In the genomic region with DNA sequence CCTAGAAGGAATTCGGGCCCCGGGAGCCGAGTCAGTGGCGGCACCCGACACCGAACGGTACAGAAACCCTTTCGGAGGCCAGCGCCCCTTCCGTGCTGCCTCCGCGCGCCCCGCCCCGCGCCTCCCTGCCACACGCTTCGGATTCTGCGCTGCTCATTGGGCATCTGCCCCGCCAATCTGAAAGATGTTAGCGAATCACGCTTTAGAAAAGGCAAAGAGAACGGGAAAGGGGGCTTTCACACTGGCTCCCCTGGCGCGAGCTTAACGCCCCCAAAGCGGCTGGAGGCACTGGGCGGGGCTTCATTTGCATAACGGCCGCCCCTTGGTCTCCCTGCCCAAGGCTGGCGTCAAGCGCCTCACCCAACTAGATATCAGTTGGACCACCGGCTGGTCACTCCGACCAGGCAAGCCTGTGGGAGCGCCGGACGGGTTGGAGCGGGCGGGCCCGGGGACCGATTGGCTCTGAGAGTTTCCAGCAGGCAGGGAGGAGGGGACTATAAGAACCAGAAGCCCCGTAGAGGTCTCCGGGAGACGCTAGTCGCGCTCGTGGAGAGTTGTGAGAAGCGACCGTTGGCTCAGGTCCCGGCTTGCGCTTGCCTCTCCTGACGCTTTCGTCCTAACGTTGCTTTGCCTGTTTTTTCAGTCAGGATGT, we compare ENCODE assay signal across 8 mouse cellular contexts. TPM values are rescaled to one million over a fixed set of nuclear protein-coding genes. Genes with fewer than 3 reads are reported as not detected.
DNase-seq lines count a peak whose midpoint lies in the region; ATAC-seq lines count a peak whose summit lies in the region.

A gene (plus strand): TSS at position 291 of the 652 bp plus-strand sequence.

- peaks cover 21% of the 10 kb centered on the region for H3K4me1 ChIP-seq in heart, embryonic 10.5 days
- H3K4me1 ChIP-seq in kidney, embryonic 15.5 days = peaks cover 26% of the 10 kb centered on the region

- DNase-seq in B cell, adult 2 months = peak; percentile 96 to 97
- peak; percentile 99 for DNase-seq in brain, adult 2 months (ENCODE audit: low read depth, low spot score)
- peak; percentile 100 for DNase-seq in heart, embryonic 10.5 days (ENCODE audit: low spot score)
- peak; percentile 96 for DNase-seq in liver
- peak; percentile 97 for DNase-seq in spleen, postnatal 4 days (ENCODE audit: low spot score in 2 of 2)

- ATAC-seq in erythroblast, adult 5-6 weeks (replicated peaks; ENCODE audit: low FRiP score, poor library complexity, severe bottlenecking) = peak; percentile 92
- ATAC-seq in kidney, embryonic 15.5 days (replicated peaks; ENCODE audit: low FRiP score) = peak; percentile 99
- peak; percentile 89 for ATAC-seq in monocyte, adult 5-6 weeks (replicated peaks; ENCODE audit: insufficient number of reproducible peaks, low FRiP score, low TSS enrichment, poor library complexity, severe bottlenecking)

- peak within 1 kb of the TSS; percentile 67 for H3K4me3 ChIP-seq in heart, embryonic 10.5 days
- H3K4me3 ChIP-seq in kidney, embryonic 15.5 days (replicated peaks) = peak within 1 kb of the TSS; percentile 78

- peak within 1 kb of the TSS; percentile 90 for H3K27ac ChIP-seq in heart, embryonic 10.5 days
- peak within 1 kb of the TSS; percentile 97 for H3K27ac ChIP-seq in kidney, embryonic 15.5 days

- no peaks in the 10 kb centered on the region for H3K9me3 ChIP-seq in heart, embryonic 10.5 days
- H3K9me3 ChIP-seq in kidney, embryonic 15.5 days (replicated peaks) = no peaks in the 10 kb centered on the region

- WGBS in heart, embryonic 10.5 days = under 1% methylated on average over 54 of the region's 54 CpGs
- under 1% methylated on average over 54 of the region's 54 CpGs for WGBS in kidney, embryonic 15.5 days

- H3K27me3 ChIP-seq in heart, embryonic 10.5 days (ENCODE audit: insufficient read depth, poor library complexity, severe bottlenecking) = peaks cover 34% of the 10 kb centered on the region
- peaks cover 41% of the 10 kb centered on the region for H3K27me3 ChIP-seq in kidney, embryonic 15.5 days

- peak within 1 kb of the TSS; percentile 94 for H3K4me2 ChIP-seq in kidney, embryonic 15.5 days

- H3K9ac ChIP-seq in kidney, embryonic 15.5 days = peak within 1 kb of the TSS; percentile 66

- H3K36me3 ChIP-seq in heart, embryonic 10.5 days = no peaks in the 10 kb centered on the region
- H3K36me3 ChIP-seq in kidney, embryonic 15.5 days = no peaks in the 10 kb centered on the region

RNA-seq across cellular contexts. Expression of the gene that starts here (rescaled TPM):
- total RNA-seq in erythroblast, adult 5-6 weeks (2015; ENCODE audit: low replicate concordance) = 0.42 and 4.4 TPM in 2 replicates
- total RNA-seq in erythroblast, adult 5-6 weeks (2017; ENCODE audit: low replicate concordance) = 0.68 and 1.8 TPM in 2 replicates
- polyA plus RNA-seq in heart, embryonic 10.5 days (2016; fragmentation: Nextera tagmentation; extraction: Ambion mirVana) = 14.4 and 24.4 TPM in 2 replicates
- 9.3 and 10.3 TPM in 2 replicates for polyA plus RNA-seq in kidney, embryonic 15.5 days (2015; fragmentation: Nextera tagmentation; extraction: Ambion mirVana)
- 9.5 to 14.7 TPM (median 11.9 TPM) in 3 replicates for total RNA-seq in monocyte, adult 5-6 weeks (2017)

Comparison
In these comparisons a context has a peak if more than half of its experiments do, and no peak if none do; other contexts are left out.
1. Peak in every context shown above with its lines: DNase-seq, ATAC-seq, H3K4me3 ChIP-seq and H3K27ac ChIP-seq.